8 mouse cellular contexts compared by ENCODE assay signal in genomic region chr2:163401221-163401620, GRCm38 (mm10). TPM values are rescaled to one million over a fixed set of nuclear protein-coding genes. Genes with fewer than 3 reads are reported as not detected.
DNase-seq lines count a peak whose midpoint lies in the region; ATAC-seq lines count a peak whose summit lies in the region.

No protein-coding gene starts in this region.

- H3K4me2 ChIP-seq in heart, embryonic 11.5 days = no peak overlapping the region

- DNase-seq in heart, adult 11 months = peak; percentile 94
- peak; percentile 79 for DNase-seq in adrenal gland, adult 2 months
- DNase-seq in embryo, embryonic 10.5 days (ENCODE audit: low spot score) = peak; percentile 96
- peak; percentile 90 to 92 for DNase-seq in heart, postnatal 10 days
- DNase-seq in left cerebral cortex, adult 11 months (ENCODE audit: low spot score) = peak; percentile 80
- peak; percentile 92 for DNase-seq in mesoderm, embryonic 11.5 days (ENCODE audit: low read depth, low spot score)
- DNase-seq in spleen, adult 18-20 months = peak; percentile 8 to 69

- no peak for ATAC-seq in heart, embryonic 11.5 days (replicated peaks; ENCODE audit: insufficient number of reproducible peaks, low FRiP score, low TSS enrichment)

- H3K9ac ChIP-seq in heart, embryonic 11.5 days (ENCODE audit: low read depth, low read length) = no peak overlapping the region

- peaks cover 18% of the 10 kb centered on the region for H3K4me1 ChIP-seq in heart, embryonic 11.5 days (ENCODE audit: control insufficient read depth, insufficient read depth, low read length)

- no peak overlapping the region for H3K4me3 ChIP-seq in heart, embryonic 11.5 days (ENCODE audit: low read depth, low read length)

- H3K27ac ChIP-seq in heart, embryonic 11.5 days (ENCODE audit: low read depth, low read length) = no peak overlapping the region

- intact Hi-C loops in heart, postnatal 10 days (cut with DNase I) = loop anchor here (1.0 to 5.0 kb wide), 3 partner anchors 61 to 349 kb away; partner anchors contain the start of gene Mybl2

- 0 out of 2 replicates have a peak, but pooled peaks cover 4% of the 10 kb centered on the region for H3K36me3 ChIP-seq in heart, embryonic 11.5 days (ENCODE audit: control insufficient read depth, insufficient read depth, low read length)

- 8% methylated on average over 8 of the region's 8 CpGs for WGBS in heart, embryonic 11.5 days (ENCODE audit: insufficient replicate concordance)

- no peaks in the 10 kb centered on the region for H3K9me3 ChIP-seq in heart, embryonic 11.5 days (replicated peaks; ENCODE audit: control insufficient read depth, low read length)

- H3K27me3 ChIP-seq in heart, embryonic 11.5 days (ENCODE audit: control insufficient read depth, insufficient read depth, low read length) = no peaks in the 10 kb centered on the region

RNA-seq across cellular contexts. Expression of gene Jph2, which starts 3.4 kb away (rescaled TPM):
- 19.5 and 22.7 TPM in 2 replicates for polyA plus RNA-seq in heart, embryonic 11.5 days (2014; fragmentation: Nextera tagmentation; extraction: Ambion mirVana)
- total RNA-seq in adrenal gland, adult 2 months (2021) = 1 to 10 TPM; 3.1 to 6.2 TPM
- 8.2 and 8.3 TPM in 2 replicates for polyA plus RNA-seq in adrenal gland, adult 2 months (2012; rRNA removed)
- total RNA-seq in heart, postnatal 10 days (2021) = 100 to 1,000 TPM; 378 to 449 TPM

RNA-seq across cellular contexts. Expression of gene Oser1, which starts 23.3 kb away (rescaled TPM):
- polyA plus RNA-seq in heart, embryonic 11.5 days (2014; fragmentation: Nextera tagmentation; extraction: Ambion mirVana) = 60.8 and 64.1 TPM in 2 replicates
- total RNA-seq in adrenal gland, adult 2 months (2021) = 10 to 100 TPM; 29.2 to 49.2 TPM
- 3.0 TPM in 2 replicates for polyA plus RNA-seq in adrenal gland, adult 2 months (2012; rRNA removed)
- 10 to 100 TPM; 21.3 to 24.4 TPM for total RNA-seq in heart, postnatal 10 days (2021)

RNA-seq across cellular contexts. Expression of gene Gdap1l1, which starts 37.1 kb away (rescaled TPM):
- polyA plus RNA-seq in heart, embryonic 11.5 days (2014; fragmentation: Nextera tagmentation; extraction: Ambion mirVana) = 0.31 and 0.64 TPM in 2 replicates
- total RNA-seq in adrenal gland, adult 2 months (2021) = 1 to 10 TPM; 2.2 to 4.2 TPM
- polyA plus RNA-seq in adrenal gland, adult 2 months (2012; rRNA removed) = 6.5 and 8.7 TPM in 2 replicates
- not detected for total RNA-seq in heart, postnatal 10 days (2021)

Comparison
In these comparisons a context has a peak if more than half of its experiments do, and no peak if none do; other contexts are left out.
1. DNase-seq: peak in every context shown above with its lines; median percentile 96 in embryo, embryonic 10.5 days; 94 in heart, adult 11 months; 92 in mesoderm, embryonic 11.5 days; 91 in heart, postnatal 10 days; 80 in left cerebral cortex, adult 11 months; 79 in adrenal gland, adult 2 months; 38 in spleen, adult 18-20 months.
2. RNA of gene Jph2, which starts 3.4 kb away (total RNA-seq): 378 to 449 TPM in heart, postnatal 10 days; 3.1 to 6.2 TPM in adrenal gland, adult 2 months; every median in the first group is over 10 times any median in the second.